Mouse (Mus musculus): ENCODE results near the gene Recql5. TPM values are rescaled to one million over a fixed set of nuclear protein-coding genes. Genes with fewer than 3 reads are reported as not detected.

Recql5 gene
- polyA plus RNA-seq (2012; rRNA removed; ENCODE audit: low replicate concordance), result 23.9 TPM in 2 replicates

GRCm38 (mm10) chr11:115933108-115933746, at the start of gene Recql5, which contains the start of gene Sap30bp:
Recql5 (minus strand) TSS chr11:115933477.
Sap30bp (plus strand) TSS chr11:115933282.

GRCm38 (mm10) chr11:115974309-115975082, 41.2 kb upstream of the Recql5 start, which contains the start of gene Itgb4:
Itgb4 (plus strand) TSS chr11:115974709.

GRCm38 (mm10) chr11:115911632-115912376, 21.5 kb downstream of the Recql5 start, which contains the start of gene Smim6:
Smim6 (plus strand) TSS chr11:115912017.

GRCm38 (mm10) chr11:115899486-115900266, 33.6 kb downstream of the Recql5 start, which contains the start of gene Smim5:
Smim5 (plus strand) TSS chr11:115899966.

GRCm38 (mm10) chr11:115858354-115858753, 74.9 kb downstream of the Recql5 start, which contains the start of gene Myo15b:
Myo15b (plus strand) TSS chr11:115858406.

Other genes with a start within 250 kb of the Recql5 start
- 47.1 and 53.9 TPM in 2 replicates for gene Grb2, start 224.9 kb downstream of the Recql5 start, polyA plus RNA-seq (2012; rRNA removed; ENCODE audit: low replicate concordance)
- gene Tmem94, start 168.0 kb downstream of the Recql5 start, polyA plus RNA-seq (2012; rRNA removed; ENCODE audit: low replicate concordance), result 76.6 and 78.5 TPM in 2 replicates
- gene Caskin2, start 119.8 kb downstream of the Recql5 start, polyA plus RNA-seq (2012; rRNA removed; ENCODE audit: low replicate concordance), result 34.2 and 44.3 TPM in 2 replicates
- 20.2 and 34.5 TPM in 2 replicates for gene Tsen54, start 118.8 kb downstream of the Recql5 start, polyA plus RNA-seq (2012; rRNA removed; ENCODE audit: low replicate concordance)
- 24.4 and 36.6 TPM in 2 replicates for gene Llgl2, start 109.4 kb downstream of the Recql5 start, polyA plus RNA-seq (2012; rRNA removed; ENCODE audit: low replicate concordance)
- gene Myo15b, start 75.1 kb downstream of the Recql5 start, polyA plus RNA-seq (2012; rRNA removed; ENCODE audit: low replicate concordance), result 0.14 and 0.32 TPM in 2 replicates
- 3.0 and 3.3 TPM in 2 replicates for gene Smim5, start 33.5 kb downstream of the Recql5 start, polyA plus RNA-seq (2012; rRNA removed; ENCODE audit: low replicate concordance)
- not detected in 2 replicates for gene Smim6, start 21.5 kb downstream of the Recql5 start, polyA plus RNA-seq (2012; rRNA removed; ENCODE audit: low replicate concordance)
- 24.7 and 26.8 TPM in 2 replicates for gene Sap30bp, start 195 bp downstream of the Recql5 start, polyA plus RNA-seq (2012; rRNA removed; ENCODE audit: low replicate concordance)
- 16.0 and 21.4 TPM in 2 replicates for gene Itgb4, start 41.2 kb upstream of the Recql5 start, polyA plus RNA-seq (2012; rRNA removed; ENCODE audit: low replicate concordance)
- gene Galk1, start 79.2 kb upstream of the Recql5 start, polyA plus RNA-seq (2012; rRNA removed; ENCODE audit: low replicate concordance), result 28.6 and 54.6 TPM in 2 replicates
- gene H3f3b, start 94.5 kb upstream of the Recql5 start, polyA plus RNA-seq (2012; rRNA removed; ENCODE audit: low replicate concordance), result 102 and 188 TPM in 2 replicates
- gene Unk, start 96.8 kb upstream of the Recql5 start, polyA plus RNA-seq (2012; rRNA removed; ENCODE audit: low replicate concordance), result 37.4 and 48.0 TPM in 2 replicates
- 14.4 and 37.9 TPM in 2 replicates for gene Unc13d, start 144.5 kb upstream of the Recql5 start, polyA plus RNA-seq (2012; rRNA removed; ENCODE audit: low replicate concordance)
- 291 and 325 TPM in 2 replicates for gene Wbp2, start 153.5 kb upstream of the Recql5 start, polyA plus RNA-seq (2012; rRNA removed; ENCODE audit: low replicate concordance)
- gene Trim47, start 193.7 kb upstream of the Recql5 start, polyA plus RNA-seq (2012; rRNA removed; ENCODE audit: low replicate concordance), result 42.5 and 95.6 TPM in 2 replicates
- 20.6 and 27.9 TPM in 2 replicates for gene Trim65, start 197.7 kb upstream of the Recql5 start, polyA plus RNA-seq (2012; rRNA removed; ENCODE audit: low replicate concordance)
- gene Mrpl38, start 205.4 kb upstream of the Recql5 start, polyA plus RNA-seq (2012; rRNA removed; ENCODE audit: low replicate concordance), result 44.1 and 64.5 TPM in 2 replicates
- 22.1 and 23.9 TPM in 2 replicates for gene Fbf1, start 234.7 kb upstream of the Recql5 start, polyA plus RNA-seq (2012; rRNA removed; ENCODE audit: low replicate concordance)

Data from mammary gland, adult 2 months (tissue).